Mouse (Mus musculus): Measurements from ENCODE around the gene Pdss1. TPM values are rescaled to one million over a fixed set of nuclear protein-coding genes. Genes with fewer than 3 reads are reported as not detected.
"Not testable (repeated sequence)": the region's sequence is repeated elsewhere in the genome, so short reads cannot be mapped to it uniquely, and the experiment has no call there.

The Pdss1 gene
- total and polyA plus RNA-seq, 2 experiments from 2014 or later: 15.5 to 22.5 TPM

DNA sequence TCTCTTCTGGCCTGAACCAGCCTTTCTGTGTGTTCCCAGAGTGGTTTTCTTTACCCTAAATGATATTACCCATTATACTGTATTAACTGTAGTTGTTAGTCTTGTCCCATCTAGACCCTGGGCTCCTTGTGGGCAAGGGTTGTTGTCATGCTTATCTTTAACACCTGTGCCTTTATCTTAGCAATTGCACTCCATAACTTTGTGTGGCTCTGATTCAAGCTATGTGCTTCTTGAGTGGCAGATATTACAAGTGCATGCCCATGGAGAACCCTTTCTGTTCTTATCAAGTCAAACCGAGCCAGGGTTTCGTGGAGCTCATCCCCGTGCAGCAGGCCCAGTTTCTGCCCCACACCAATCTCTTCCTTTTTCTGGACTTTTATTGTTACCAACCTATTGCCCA lies 8.6 kb downstream of the Pdss1 start:
- no peak for TF ChIP-seq CTCF (IDR thresholded peaks at IDR 0.05; ENCODE audit: low read depth)
- Histone ChIP-seq H3K9me3 (ENCODE audit: low read length) (no peaks in the 10 kb centered on the region), H3K4me1 (ENCODE audit: insufficient read depth, low read length) (no peaks in the 10 kb centered on the region), H3K36me3 (ENCODE audit: insufficient read depth, low read length) (peaks cover 24% of the 10 kb centered on the region), H3K27me3 (ENCODE audit: insufficient read depth, low read length) (no peaks in the 10 kb centered on the region), H3K4me3 (ENCODE audit: low read length) (no peak overlapping the region), H3K27ac (no peak overlapping the region), H3K9ac (replicated peaks; ENCODE audit: low read length) (no peak overlapping the region), H3K4me2 (ENCODE audit: low read depth, low read length) (no peak overlapping the region)
- DNase-seq (ENCODE audit: low spot score) (no peak), ATAC-seq (no peak)
- 96% methylated on average over 3 of the region's 3 CpGs for WGBS

DNA sequence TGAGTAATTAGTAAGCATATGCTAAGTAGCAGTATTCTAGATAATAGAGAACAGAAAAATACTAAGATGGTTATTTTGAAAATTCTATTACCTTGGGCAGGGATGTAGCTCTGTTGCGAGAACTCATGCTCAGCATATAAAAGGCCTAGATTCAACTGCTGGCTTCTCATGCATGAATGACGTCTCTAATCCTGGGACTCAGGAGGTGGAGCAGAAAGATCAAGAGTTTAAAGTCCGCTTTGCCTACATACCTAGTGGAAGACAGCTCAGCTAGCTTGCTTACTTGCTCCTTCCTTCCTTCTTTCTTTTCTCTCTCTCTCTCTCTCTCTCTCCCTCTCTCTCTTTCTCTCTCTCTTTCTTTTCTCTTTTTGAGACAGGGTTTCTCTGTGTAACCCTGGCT lies 19.1 kb downstream of the Pdss1 start:
- no peak for DNase-seq (ENCODE audit: low spot score)
- Histone ChIP-seq H3K27me3 (ENCODE audit: insufficient read depth, low read length) (no peaks in the 10 kb centered on the region), H3K36me3 (ENCODE audit: insufficient read depth, low read length) (peaks cover 26% of the 10 kb centered on the region; the same call in 1 of the 2 replicates), H3K9me3 (ENCODE audit: low read length) (no peaks in the 10 kb centered on the region), H3K9ac (replicated peaks; ENCODE audit: low read length) (no peak overlapping the region), H3K27ac (no peak overlapping the region), H3K4me3 (ENCODE audit: low read length) (no peak overlapping the region), H3K4me1 (ENCODE audit: insufficient read depth, low read length) (no peaks in the 10 kb centered on the region), H3K4me2 (ENCODE audit: low read depth, low read length) (no peak overlapping the region)
- WGBS: 89% methylated on average over 3 of the region's 3 CpGs
- ATAC-seq: no peak
- TF ChIP-seq CTCF (IDR thresholded peaks at IDR 0.05; ENCODE audit: low read depth): no peak

- DNase-seq (ENCODE audit: low spot score) (no peak), ATAC-seq (no peak)
- 96% methylated on average over 2 of the region's 2 CpGs for WGBS
- TF ChIP-seq CTCF (IDR thresholded peaks at IDR 0.05; ENCODE audit: low read depth): no peak
- no peaks in the 10 kb centered on the region for H3K27me3 ChIP-seq (ENCODE audit: insufficient read depth, low read length)
- H3K9me3 ChIP-seq (ENCODE audit: low read length): no peaks in the 10 kb centered on the region
- no peak overlapping the region for H3K4me3 ChIP-seq (ENCODE audit: low read length)
- H3K27ac ChIP-seq: no peak overlapping the region
- H3K36me3 ChIP-seq (ENCODE audit: insufficient read depth, low read length): peaks cover 24% of the 10 kb centered on the region; the same call in 1 of the 2 replicates
- H3K4me2 ChIP-seq (ENCODE audit: low read depth, low read length): no peak overlapping the region
- no peak overlapping the region for H3K9ac ChIP-seq (replicated peaks; ENCODE audit: low read length)
- H3K4me1 ChIP-seq (ENCODE audit: insufficient read depth, low read length): no peaks in the 10 kb centered on the region
Measured at GRCm38 (mm10) chr2:22918651-22919050, 23.3 kb downstream of the Pdss1 start.

DNA sequence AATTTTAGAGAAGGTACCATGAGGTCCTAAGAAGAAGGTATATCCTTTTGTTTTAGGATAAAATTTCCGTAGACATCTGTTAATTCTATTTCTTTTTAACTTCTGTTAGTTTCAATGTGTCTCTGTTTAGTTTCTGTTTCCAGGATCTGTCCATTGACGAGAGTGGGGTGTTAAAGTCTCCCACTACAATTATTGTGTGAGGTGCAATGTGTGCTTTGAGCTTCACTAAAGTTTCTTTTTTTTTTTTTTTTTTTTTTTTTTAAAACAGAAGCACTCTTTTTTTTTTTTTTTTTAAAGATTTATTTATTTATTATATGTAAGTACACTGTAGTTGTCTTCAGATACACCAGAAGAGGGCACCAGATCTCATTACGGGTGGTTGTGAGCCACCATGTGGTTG lies 30.6 kb downstream of the Pdss1 start:
- H3K4me2 ChIP-seq (ENCODE audit: low read depth, low read length); H3K4me3 ChIP-seq (ENCODE audit: low read length); DNase-seq (ENCODE audit: low spot score); H3K9me3 ChIP-seq (ENCODE audit: low read length); ATAC-seq; H3K27me3 ChIP-seq (ENCODE audit: insufficient read depth, low read length); H3K36me3 ChIP-seq (ENCODE audit: insufficient read depth, low read length); H3K27ac ChIP-seq; H3K9ac ChIP-seq (replicated peaks; ENCODE audit: low read length); H3K4me1 ChIP-seq (ENCODE audit: insufficient read depth, low read length): not testable (repeated sequence)
- 98% methylated on average over 2 of the region's 3 CpGs for WGBS

DNA sequence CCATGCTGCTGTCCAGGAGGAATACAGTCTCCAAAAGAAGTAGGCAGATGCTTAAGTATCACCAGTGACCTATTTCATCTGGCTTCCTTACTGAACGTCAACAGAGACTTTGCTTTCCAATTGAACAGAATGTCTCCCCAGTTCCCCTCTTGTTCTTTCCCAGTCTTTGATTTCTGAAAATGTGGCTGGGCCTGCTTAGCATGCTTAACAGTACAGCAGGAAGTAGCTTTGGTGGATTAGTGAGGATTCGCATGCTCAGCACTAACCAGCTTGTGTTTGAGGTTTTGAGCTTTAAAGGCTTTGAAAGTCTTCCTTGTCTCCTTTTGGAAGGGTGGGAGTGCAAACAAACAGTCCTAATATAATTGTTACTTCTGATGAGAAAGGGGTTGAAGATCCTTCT lies 32.9 kb downstream of the Pdss1 start:
- 66% methylated on average over 2 of the region's 2 CpGs for WGBS
- ATAC-seq (no peak), DNase-seq (ENCODE audit: low spot score) (no peak)
- Histone ChIP-seq H3K4me1 (ENCODE audit: insufficient read depth, low read length) (no peaks in the 10 kb centered on the region), H3K27me3 (ENCODE audit: insufficient read depth, low read length) (no peaks in the 10 kb centered on the region), H3K36me3 (ENCODE audit: insufficient read depth, low read length) (no peaks in the 10 kb centered on the region; the same call in 1 of the 2 replicates), H3K9ac (replicated peaks; ENCODE audit: low read length) (no peak overlapping the region), H3K27ac (peak overlapping the region; percentile 36; the same call in 1 of the 2 replicates), H3K4me2 (ENCODE audit: low read depth, low read length) (no peak overlapping the region), H3K9me3 (ENCODE audit: low read length) (no peaks in the 10 kb centered on the region), H3K4me3 (ENCODE audit: low read length) (no peak overlapping the region)
- TF ChIP-seq CTCF (IDR thresholded peaks at IDR 0.05; ENCODE audit: low read depth): no peak

- Histone ChIP-seq H3K9ac (replicated peaks; ENCODE audit: low read length) (no peak overlapping the region), H3K9me3 (ENCODE audit: low read length) (no peaks in the 10 kb centered on the region), H3K27ac (no peak overlapping the region), H3K27me3 (ENCODE audit: insufficient read depth, low read length) (no peaks in the 10 kb centered on the region), H3K4me1 (ENCODE audit: insufficient read depth, low read length) (no peaks in the 10 kb centered on the region), H3K36me3 (ENCODE audit: insufficient read depth, low read length) (peaks cover 7% of the 10 kb centered on the region; the same call in 1 of the 2 replicates), H3K4me3 (ENCODE audit: low read length) (no peak overlapping the region), H3K4me2 (ENCODE audit: low read depth, low read length) (no peak overlapping the region)
- 87% methylated on average over 1 of the region's 1 CpGs for WGBS
- ATAC-seq (no peak), DNase-seq (ENCODE audit: low spot score) (no peak)
- TF ChIP-seq CTCF (IDR thresholded peaks at IDR 0.05; ENCODE audit: low read depth): no peak
Measured at GRCm38 (mm10) chr2:22933556-22933955, 38.2 kb downstream of the Pdss1 start.

- H3K9me3 ChIP-seq (ENCODE audit: low read length): no peaks in the 10 kb centered on the region
- ATAC-seq: no peak
- TF ChIP-seq CTCF (IDR thresholded peaks at IDR 0.05; ENCODE audit: low read depth): no peak
Measured at GRCm38 (mm10) chr2:22949956-22950355, 54.6 kb downstream of the Pdss1 start.

More at GRCm38 (mm10) chr2:22949956-22950355, 54.6 kb downstream of the Pdss1 start:
- WGBS: 62% methylated on average over 4 of the region's 4 CpGs
- Histone ChIP-seq H3K27me3 (ENCODE audit: insufficient read depth, low read length) (no peaks in the 10 kb centered on the region), H3K4me2 (ENCODE audit: low read depth, low read length) (no peak overlapping the region), H3K9ac (replicated peaks; ENCODE audit: low read length) (no peak overlapping the region), H3K27ac (no peak overlapping the region), H3K36me3 (ENCODE audit: insufficient read depth, low read length) (peaks cover 4% of the 10 kb centered on the region; the same call in 1 of the 2 replicates), H3K4me1 (ENCODE audit: insufficient read depth, low read length) (no peaks in the 10 kb centered on the region), H3K4me3 (ENCODE audit: low read length) (no peak overlapping the region)
- no peak for DNase-seq (ENCODE audit: low spot score)

All from hindbrain, postnatal 0 days (tissue).